Mouse (Mus musculus) testis, adult 2 months (tissue): ENCODE data around the gene Ucp2. TPM values are rescaled to one million over a fixed set of nuclear protein-coding genes. Genes with fewer than 3 reads are reported as not detected.
A peak's percentile ranks its signal among the peaks of the same experiment; 100 is the strongest.

Experiments
- H3K27ac ChIP-seq: fragments of 200-500 bp; 2 replicates; pipeline ENCODE4 v1.5.1; 2012; ENCODE audit warnings: low read depth, low read length; ENCODE audit not compliant: control insufficient read depth, insufficient read depth
- H3K27me3 ChIP-seq: fragments of 200-500 bp; 2 replicates; pipeline ENCODE4 v1.6.1; 2012; ENCODE audit warnings: mild to moderate bottlenecking, low read length, moderate library complexity; ENCODE audit not compliant: control insufficient read depth, insufficient read depth
- H3K36me3 ChIP-seq: fragments of 200-500 bp; 2 replicates; pipeline ENCODE4 v1.6.1; 2012; ENCODE audit warnings: mild to moderate bottlenecking, low read length; ENCODE audit not compliant: control insufficient read depth, insufficient read depth
- H3K4me1 ChIP-seq: fragments of 200-500 bp; 2 replicates; pipeline ENCODE4 v1.6.1; 2012; ENCODE audit warnings: low read length; ENCODE audit not compliant: control insufficient read depth, insufficient read depth
- H3K4me3 ChIP-seq: fragments of 200-500 bp; 2 replicates; pipeline ENCODE4 v1.5.1; 2012; ENCODE audit warnings: low read depth, mild to moderate bottlenecking, low read length, moderate library complexity, mixed read lengths; ENCODE audit not compliant: control insufficient read depth
- CTCF ChIP-seq: fragments of 200-500 bp; IDR thresholded peaks from 2 replicates; pipeline ENCODE4 v1.5.1; 2012; ENCODE audit warnings: low read depth, mild to moderate bottlenecking, inconsistent platforms, low read length, moderate library complexity; ENCODE audit not compliant: control insufficient read depth, insufficient read depth, insufficient replicate concordance
- POLR2A ChIP-seq: fragments of 200-500 bp; IDR thresholded peaks from 2 replicates; pipeline ENCODE4 v1.6.1; 2012; ENCODE audit warnings: low read depth, mild to moderate bottlenecking, inconsistent platforms, low read length, moderate library complexity; ENCODE audit not compliant: control insufficient read depth
- polyA plus RNA-seq: library from polyadenylated mRNA; depleted of rRNA; stranded (reverse); fragments of >200 nt; gene quantifications from 2 replicates; pipeline ENCODE4 v1.2.3, GENCODE M21; 2012; rRNA removed

Gene Ucp2
- polyA plus RNA-seq: 42.2 and 53.2 TPM in 2 replicates

- TF ChIP-seq POLR2A (peak; percentile 86), CTCF (no peak)
- H3K4me1 ChIP-seq: peaks cover 14% of the 10 kb centered on the region
- H3K36me3 ChIP-seq: no peaks in the 10 kb centered on the region
- H3K27me3 ChIP-seq: no peaks in the 10 kb centered on the region; the same call in 1 of the 2 replicates
- peak within 1 kb of the TSS; percentile 77 for H3K4me3 ChIP-seq
- H3K27ac ChIP-seq: peak within 1 kb of the TSS; percentile 78
Observed at GRCm38 (mm10) chr7:100493117-100493483, at the start of gene Ucp2. Ucp2 (plus strand) TSS chr7:100493337.

GRCm38 (mm10) chr7:100443728-100444127, 49.4 kb upstream of the Ucp2 start:
- TF ChIP-seq POLR2A (no peak), CTCF (no peak)
- Histone ChIP-seq H3K27me3 (no peaks in the 10 kb centered on the region), H3K4me1 (no peaks in the 10 kb centered on the region), H3K27ac (no peak overlapping the region), H3K36me3 (no peaks in the 10 kb centered on the region; the same call in 1 of the 2 replicates), H3K4me3 (no peak overlapping the region)

GRCm38 (mm10) chr7:100446271-100446670, 46.9 kb upstream of the Ucp2 start:
- TF ChIP-seq CTCF (no peak), POLR2A (no peak)
- H3K27ac ChIP-seq: no peak overlapping the region
- no peaks in the 10 kb centered on the region for H3K4me1 ChIP-seq
- H3K36me3 ChIP-seq: no peaks in the 10 kb centered on the region; the same call in 1 of the 2 replicates
- no peak overlapping the region for H3K4me3 ChIP-seq
- H3K27me3 ChIP-seq: no peaks in the 10 kb centered on the region

- TF ChIP-seq CTCF (no peak), POLR2A (no peak)
- Histone ChIP-seq H3K27me3 (no peaks in the 10 kb centered on the region), H3K36me3 (peaks cover 1% of the 10 kb centered on the region; the same call in 1 of the 2 replicates)
Observed at GRCm38 (mm10) chr7:100448530-100448929, 44.6 kb upstream of the Ucp2 start.

GRCm38 (mm10) chr7:100448985-100449384, 44.2 kb upstream of the Ucp2 start:
- no peaks in the 10 kb centered on the region for H3K4me1 ChIP-seq
- TF ChIP-seq POLR2A (no peak), CTCF (no peak)
- H3K36me3 ChIP-seq: peaks cover 1% of the 10 kb centered on the region; the same call in 1 of the 2 replicates

More at GRCm38 (mm10) chr7:100448530-100448929, 44.6 kb upstream of the Ucp2 start:
- Histone ChIP-seq H3K4me1 (no peaks in the 10 kb centered on the region), H3K27ac (no peak overlapping the region), H3K4me3 (no peak overlapping the region)

GRCm38 (mm10) chr7:100458153-100458552, 35.0 kb upstream of the Ucp2 start:
- Histone ChIP-seq H3K36me3 (peaks cover 1% of the 10 kb centered on the region), H3K4me1 (peaks cover 2% of the 10 kb centered on the region; the same call in 1 of the 2 replicates), H3K4me3 (no peak overlapping the region), H3K27ac (no peak overlapping the region), H3K27me3 (no peaks in the 10 kb centered on the region)
- no peak for TF ChIP-seq POLR2A
- no peak for TF ChIP-seq CTCF

More at GRCm38 (mm10) chr7:100448985-100449384, 44.2 kb upstream of the Ucp2 start:
- no peaks in the 10 kb centered on the region for H3K27me3 ChIP-seq
- no peak overlapping the region for H3K27ac ChIP-seq
- H3K4me3 ChIP-seq: no peak overlapping the region

- no peak for TF ChIP-seq POLR2A
- TF ChIP-seq CTCF: no peak
- H3K27ac ChIP-seq: no peak overlapping the region
Observed at GRCm38 (mm10) chr7:100459862-100460261, 33.3 kb upstream of the Ucp2 start.

GRCm38 (mm10) chr7:100461621-100462151, 31.5 kb upstream of the Ucp2 start:
- TF ChIP-seq POLR2A: no peak
- TF ChIP-seq CTCF: no peak
- Histone ChIP-seq H3K27ac (peak overlapping the region; percentile 67; the same call in 1 of the 2 replicates), H3K4me3 (no peak overlapping the region), H3K4me1 (peaks cover 6% of the 10 kb centered on the region; the same call in 1 of the 2 replicates), H3K36me3 (no peaks in the 10 kb centered on the region; the same call in none of the 2 replicates), H3K27me3 (no peaks in the 10 kb centered on the region)

More at GRCm38 (mm10) chr7:100459862-100460261, 33.3 kb upstream of the Ucp2 start:
- H3K36me3 ChIP-seq: peaks cover 1% of the 10 kb centered on the region
- H3K4me1 ChIP-seq: peaks cover 2% of the 10 kb centered on the region; the same call in 1 of the 2 replicates
- H3K27me3 ChIP-seq: no peaks in the 10 kb centered on the region
- H3K4me3 ChIP-seq: no peak overlapping the region
